Mouse (Mus musculus) stomach, postnatal 0 days (tissue): ENCODE measurements around the gene Tssc4.

Experiments used
- CTCF ChIP-seq: IDR thresholded peaks from 2 replicates; pipeline ENCODE4 v1.5.1; 2016; ENCODE audit warnings: antibody characterized with exemption, low read depth, mild to moderate bottlenecking, moderate library complexity
- EP300 ChIP-seq: optimal IDR thresholded peaks from 2 replicates; pipeline ENCODE3; 2016; ENCODE audit warnings: antibody characterized with exemption

DNA sequence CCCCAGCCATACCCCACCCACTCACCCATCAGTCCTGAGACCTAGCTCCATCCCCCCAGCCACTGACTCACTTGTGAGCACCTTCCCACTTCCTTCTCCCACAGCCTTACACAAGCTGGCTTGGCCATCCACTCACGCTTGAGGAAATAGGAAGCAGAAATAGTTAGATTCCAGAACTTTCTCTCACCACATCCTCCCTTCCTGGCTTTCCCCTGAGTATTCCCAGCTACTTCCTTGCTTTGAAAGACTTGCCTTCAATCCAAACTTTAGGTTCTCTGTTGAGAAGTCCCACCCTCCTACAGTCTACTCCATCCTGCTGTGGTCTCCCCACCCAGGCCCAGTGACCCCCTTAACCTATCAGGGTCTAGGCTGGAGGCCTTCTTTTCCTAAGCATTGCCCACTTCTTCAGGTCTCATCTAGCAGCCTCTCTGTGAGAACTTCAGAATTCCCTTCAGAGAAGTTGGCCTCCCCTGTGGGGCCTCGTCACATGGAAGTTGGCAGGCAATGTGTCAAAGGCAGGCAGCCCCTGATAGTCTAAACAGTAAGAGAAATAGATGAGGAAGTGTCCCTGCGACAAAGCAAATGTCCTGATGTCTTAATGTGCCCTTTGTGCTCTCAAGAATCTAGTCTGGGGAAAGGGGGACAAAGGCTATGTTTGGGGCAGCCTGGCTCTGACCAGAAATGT is 27.8 kb upstream of the Tssc4 start:
- TF ChIP-seq CTCF (no peak), EP300 (no peak)
